Mouse (Mus musculus): ENCODE measurements around the gene Cnnm3.

- no peak for TF ChIP-seq CTCF (IDR thresholded peaks at IDR 0.05; ENCODE audit: control insufficient read depth, insufficient read depth, low read length)
- TF ChIP-seq POLR2A (IDR thresholded peaks at IDR 0.05; ENCODE audit: borderline replicate concordance, control insufficient read depth, low read depth, low read length): no peak
Measured at GRCm38 (mm10) chr1:36534595-36535058, 23.0 kb downstream of the Cnnm3 start.
